Mouse (Mus musculus) hindbrain, embryonic 14.5 days (tissue): Measurements from ENCODE around the gene Rfc4. TPM values are rescaled to one million over a fixed set of nuclear protein-coding genes. Genes with fewer than 3 reads are reported as not detected.

Source experiments
- ATAC-seq: fragments of 200-750 bp; cut with Nextera tagmentation; 2 replicates; pipeline ENCODE4 v1.8.0; 2017; ENCODE audit warnings: moderate number of reproducible peaks, mild to moderate bottlenecking, moderate TSS enrichment, moderate library complexity; ENCODE audit not compliant: low FRiP score
- DNase-seq: peaks from one replicate; pipeline ENCODE4 v3.0.0-alpha.2; 2015; ENCODE audit warnings: low spot score
- H3K27ac ChIP-seq: fragments of 300-500 bp; sonication (generic); 2 replicates; pipeline ENCODE4 v1.5.1; 2014; ENCODE audit warnings: mild to moderate bottlenecking, moderate library complexity
- H3K27me3 ChIP-seq: fragments of 300-500 bp; sonication (generic); 2 replicates; pipeline ENCODE4 v1.6.1; 2014; ENCODE audit warnings: mild to moderate bottlenecking, low read length, mixed read lengths; ENCODE audit not compliant: control insufficient read depth, insufficient read depth
- H3K36me3 ChIP-seq: fragments of 300-500 bp; sonication (generic); replicated peaks from 2 replicates; pipeline ENCODE4 v1.6.1; 2014; ENCODE audit not compliant: control insufficient read depth, insufficient read depth
- H3K4me1 ChIP-seq: fragments of 300-500 bp; sonication (generic); replicated peaks from 2 replicates; pipeline ENCODE4 v1.6.1; 2014; ENCODE audit warnings: antibody characterized with exemption, low read length, mixed read lengths; ENCODE audit not compliant: control insufficient read depth, insufficient read depth
- H3K4me2 ChIP-seq: fragments of 300-500 bp; sonication (generic); replicated peaks from 2 replicates; pipeline ENCODE4 v1.6.1; 2014; ENCODE audit warnings: mild to moderate bottlenecking, moderate library complexity
- H3K4me3 ChIP-seq: fragments of 300-500 bp; sonication (generic); replicated peaks from 2 replicates; pipeline ENCODE4 v1.5.1; 2014; ENCODE audit warnings: mild to moderate bottlenecking, low read length
- H3K9ac ChIP-seq: fragments of 300-500 bp; sonication (generic); 2 replicates; pipeline ENCODE4 v1.6.1; 2014
- H3K9me3 ChIP-seq: fragments of 300-500 bp; sonication (generic); 2 replicates; pipeline ENCODE4 v1.6.1; 2016; ENCODE audit warnings: low read length; ENCODE audit not compliant: control insufficient read depth
- WGBS: fragments of 180-500 bp; shearing (Covaris S2); extraction: QIAGEN DNeasy Blood & Tissue Kit; methylation state at CpG from one replicate; pipeline ENCODE4 v1.1.7; 2014; 5-methylcytosine and 5-hydroxymethylcytosine counted together
- polyA plus RNA-seq: library from polyadenylated mRNA; unstranded; fragments of >200 nt; fragmentation: Nextera tagmentation; extraction: Ambion mirVana; gene quantifications from 2 replicates; pipeline ENCODE4 v1.2.1, GENCODE M21; 2014

Gene Rfc4
- polyA plus RNA-seq, 1 experiment from 2014 or later, result 43.1 TPM

DNA sequence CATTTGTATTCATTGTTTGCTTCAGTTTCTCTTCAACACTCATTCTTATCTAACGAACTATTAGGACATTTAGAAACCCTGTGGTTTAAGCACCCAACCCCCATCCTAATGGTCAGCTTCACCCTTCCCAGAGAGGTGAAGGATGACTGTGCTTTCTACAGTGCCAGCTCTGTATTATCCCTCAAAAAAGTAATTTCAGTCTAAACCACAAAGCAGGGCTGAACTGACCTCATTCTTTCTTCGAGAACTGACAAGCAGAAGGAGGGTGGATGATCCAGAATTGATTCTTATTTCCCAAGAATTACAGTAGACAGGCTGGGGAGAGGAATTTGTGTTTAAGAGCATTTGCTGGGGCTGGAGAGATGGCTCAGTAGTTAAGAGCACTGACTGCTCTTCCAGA, 32.2 kb upstream of the Rfc4 start:
- 84% methylated on average over 2 of the region's 2 CpGs for WGBS
- Histone ChIP-seq H3K4me3 (no peak overlapping the region), H3K9ac (no peak overlapping the region), H3K4me2 (no peak overlapping the region), H3K27me3 (no peaks in the 10 kb centered on the region), H3K27ac (no peak overlapping the region), H3K4me1 (no peaks in the 10 kb centered on the region), H3K36me3 (no peaks in the 10 kb centered on the region), H3K9me3 (no peaks in the 10 kb centered on the region)
- DNase-seq (no peak), ATAC-seq (no peak)

DNA sequence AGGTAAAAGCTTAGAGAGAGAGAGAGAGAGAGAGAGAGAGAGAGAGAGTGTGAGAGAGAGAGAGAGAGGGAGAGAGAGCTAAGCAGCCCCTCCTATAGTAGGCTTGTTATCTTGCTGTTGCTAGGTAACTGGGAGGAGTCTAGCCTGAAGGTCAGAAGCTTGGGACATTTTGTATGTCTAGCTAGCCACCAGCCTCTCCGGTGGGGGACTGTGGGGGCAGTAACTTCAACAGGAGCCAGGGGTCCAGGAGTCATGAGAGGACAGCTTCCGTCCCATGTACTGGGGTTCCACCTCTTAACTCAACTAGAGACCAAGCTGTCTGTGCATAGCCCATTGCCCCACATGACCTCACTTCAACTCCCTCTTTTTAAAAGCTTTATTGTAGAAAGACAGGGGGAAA, 31.4 kb upstream of the Rfc4 start:
- 63% methylated on average over 2 of the region's 2 CpGs for WGBS
- Histone ChIP-seq H3K9ac (no peak overlapping the region), H3K9me3 (no peaks in the 10 kb centered on the region), H3K27ac (no peak overlapping the region), H3K4me3 (no peak overlapping the region), H3K4me1 (no peaks in the 10 kb centered on the region), H3K4me2 (no peak overlapping the region), H3K36me3 (no peaks in the 10 kb centered on the region), H3K27me3 (no peaks in the 10 kb centered on the region)
- DNase-seq (no peak), ATAC-seq (no peak)

DNA sequence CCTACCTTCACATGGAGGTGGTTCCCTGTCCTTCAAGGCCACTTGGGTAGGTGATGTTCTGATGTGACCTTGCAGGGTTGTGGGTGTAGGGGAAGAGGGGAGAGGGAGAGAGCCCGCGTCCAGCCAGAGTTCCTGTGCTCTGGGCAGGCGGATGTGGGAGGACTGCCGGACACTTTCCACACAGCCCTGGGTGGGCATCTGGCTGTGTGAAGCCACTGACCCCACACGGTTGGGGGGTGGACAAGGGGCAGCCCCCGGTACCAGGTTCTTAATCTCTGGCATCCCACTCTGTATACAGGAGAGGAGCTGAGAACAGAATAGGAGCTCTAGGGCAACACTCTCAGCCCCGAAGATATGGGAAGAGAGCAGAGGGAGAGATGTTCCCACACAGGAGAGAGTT, 30.8 kb upstream of the Rfc4 start:
- WGBS, result 90% methylated on average over 7 of the region's 7 CpGs

DNA sequence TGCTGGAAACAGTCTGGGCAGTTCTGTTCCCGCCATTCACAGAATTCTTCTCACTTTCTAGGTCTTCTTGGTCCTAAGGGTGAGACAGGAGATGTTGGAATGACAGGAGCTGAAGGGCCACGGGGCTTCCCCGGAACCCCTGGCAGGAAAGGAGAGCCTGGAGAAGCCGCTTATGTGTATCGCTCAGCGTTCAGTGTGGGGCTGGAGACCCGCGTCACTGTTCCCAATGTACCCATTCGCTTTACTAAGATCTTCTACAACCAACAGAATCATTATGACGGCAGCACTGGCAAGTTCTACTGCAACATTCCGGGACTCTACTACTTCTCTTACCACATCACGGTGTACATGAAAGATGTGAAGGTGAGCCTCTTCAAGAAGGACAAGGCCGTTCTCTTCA, 29.5 kb upstream of the Rfc4 start:
- 95% methylated on average over 13 of the region's 13 CpGs for WGBS
- H3K27me3 ChIP-seq, result no peaks in the 10 kb centered on the region
- H3K9me3 ChIP-seq, result no peaks in the 10 kb centered on the region
- no peaks in the 10 kb centered on the region for H3K4me1 ChIP-seq
- H3K9ac ChIP-seq, result no peak overlapping the region
- H3K4me2 ChIP-seq, result no peak overlapping the region
- no peak overlapping the region for H3K4me3 ChIP-seq
- DNase-seq (no peak), ATAC-seq (no peak)
- no peak overlapping the region for H3K27ac ChIP-seq
- no peaks in the 10 kb centered on the region for H3K36me3 ChIP-seq

More for the DNA sequence above, 30.8 kb upstream of the Rfc4 start:
- Histone ChIP-seq H3K9ac (no peak overlapping the region), H3K4me2 (no peak overlapping the region), H3K9me3 (no peaks in the 10 kb centered on the region), H3K27me3 (no peaks in the 10 kb centered on the region), H3K4me3 (no peak overlapping the region), H3K4me1 (no peaks in the 10 kb centered on the region), H3K36me3 (no peaks in the 10 kb centered on the region), H3K27ac (no peak overlapping the region)
- no peak for ATAC-seq
- DNase-seq, result no peak

DNA sequence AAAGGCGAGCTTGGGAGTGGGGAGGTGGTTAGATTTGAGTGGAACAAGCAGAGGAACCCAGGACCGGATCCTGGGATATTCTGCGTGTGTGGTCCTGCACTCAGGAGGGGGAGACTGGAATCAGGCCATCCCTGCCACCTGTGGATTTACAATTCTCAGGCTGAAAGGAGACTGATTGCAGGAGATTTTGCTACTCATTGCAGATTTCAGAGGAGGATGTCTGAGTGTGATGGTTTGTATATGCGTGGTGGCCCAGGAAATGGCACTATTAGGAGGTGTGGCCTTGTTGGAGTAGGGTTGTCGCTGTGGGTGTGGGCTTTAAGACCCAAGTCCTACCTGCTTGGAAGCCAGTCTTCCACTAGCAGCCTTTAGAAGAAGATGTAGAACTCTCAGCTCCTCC, 26.7 kb upstream of the Rfc4 start:
- 87% methylated on average over 5 of the region's 5 CpGs for WGBS
- no peak overlapping the region for H3K27ac ChIP-seq
- ATAC-seq, result no peak

DNA sequence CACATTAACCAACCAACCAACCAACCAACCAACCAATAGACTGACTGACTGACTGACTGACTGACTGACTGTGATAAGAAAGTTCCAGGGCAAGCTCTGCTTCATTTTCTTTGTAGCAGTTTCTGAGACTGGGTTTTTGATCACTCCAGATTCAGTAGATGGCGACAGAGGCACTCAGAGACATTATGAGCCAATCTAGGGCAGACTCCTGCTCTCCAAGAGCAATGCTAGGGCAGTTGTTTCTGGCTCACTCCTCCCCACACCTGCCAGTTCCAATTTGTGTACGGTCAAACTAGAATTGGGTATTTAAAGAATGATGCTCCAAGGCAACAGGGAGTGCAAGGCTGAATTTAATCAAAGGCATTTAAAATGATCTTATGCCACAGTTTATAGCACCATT, 23.9 kb upstream of the Rfc4 start:
- ATAC-seq (no peak), DNase-seq (peak; percentile 48)
- 35% methylated on average over 2 of the region's 2 CpGs for WGBS
- Histone ChIP-seq H3K9me3 (no peaks in the 10 kb centered on the region), H3K4me3 (no peak overlapping the region), H3K36me3 (no peaks in the 10 kb centered on the region), H3K27me3 (no peaks in the 10 kb centered on the region), H3K4me2 (no peak overlapping the region), H3K27ac (no peak overlapping the region), H3K9ac (no peak overlapping the region), H3K4me1 (no peaks in the 10 kb centered on the region)

More for the DNA sequence above, 26.7 kb upstream of the Rfc4 start:
- Histone ChIP-seq H3K36me3 (no peaks in the 10 kb centered on the region), H3K27me3 (no peaks in the 10 kb centered on the region), H3K9ac (no peak overlapping the region), H3K4me1 (no peaks in the 10 kb centered on the region), H3K4me2 (no peak overlapping the region), H3K4me3 (no peak overlapping the region), H3K9me3 (no peaks in the 10 kb centered on the region)
- no peak for DNase-seq

DNA sequence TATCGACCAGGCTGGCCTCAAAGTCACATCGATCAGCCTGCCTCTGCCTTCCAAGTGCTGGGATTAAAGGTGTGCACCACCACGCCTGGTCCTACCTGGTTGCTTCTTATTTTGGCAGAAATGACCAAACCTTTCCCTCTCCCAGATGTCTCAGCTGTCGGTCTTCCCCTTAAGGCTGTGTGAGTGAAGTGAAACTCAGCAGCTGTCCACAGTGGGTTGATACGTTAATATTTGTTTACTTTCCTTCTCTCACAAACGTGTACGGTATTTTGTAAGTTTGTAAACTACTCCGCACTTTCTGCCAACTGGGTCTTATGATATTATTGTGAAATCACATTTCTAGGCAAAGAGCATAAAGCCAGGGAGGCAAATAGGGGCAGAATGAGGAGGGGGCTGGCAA, 21.9 kb upstream of the Rfc4 start:
- Histone ChIP-seq H3K4me1 (no peaks in the 10 kb centered on the region), H3K27me3 (no peaks in the 10 kb centered on the region), H3K27ac (no peak overlapping the region), H3K36me3 (no peaks in the 10 kb centered on the region), H3K4me2 (no peak overlapping the region), H3K9me3 (no peaks in the 10 kb centered on the region), H3K4me3 (no peak overlapping the region), H3K9ac (no peak overlapping the region)
- ATAC-seq, result no peak
- no peak for DNase-seq
- WGBS, result 87% methylated on average over 8 of the region's 8 CpGs

DNA sequence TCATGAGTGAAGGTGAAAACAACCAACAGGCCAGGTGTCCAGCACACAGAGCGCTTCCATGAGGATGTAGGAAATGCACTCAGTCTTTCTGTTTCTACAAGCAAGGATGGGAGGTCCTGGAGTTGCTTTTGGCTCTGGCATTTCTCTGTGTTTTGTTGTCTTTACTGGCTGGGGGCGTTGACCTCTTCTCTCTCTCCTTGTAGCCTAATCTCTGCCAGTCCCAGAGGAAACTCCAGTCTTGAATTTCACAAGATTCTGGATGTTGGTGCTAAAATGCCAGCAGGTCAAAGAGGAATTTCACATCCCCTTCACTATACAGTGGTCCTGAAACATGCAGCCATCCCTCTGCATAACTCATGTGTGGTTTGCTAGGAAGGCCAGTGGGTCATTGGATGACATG, 21.4 kb upstream of the Rfc4 start:
- no peaks in the 10 kb centered on the region for H3K9me3 ChIP-seq
- ATAC-seq, result no peak
- no peak overlapping the region for H3K4me3 ChIP-seq
- no peak overlapping the region for H3K4me2 ChIP-seq
- H3K27me3 ChIP-seq, result no peaks in the 10 kb centered on the region
- WGBS, result 83% methylated on average over 2 of the region's 2 CpGs
- no peak overlapping the region for H3K27ac ChIP-seq
- no peak overlapping the region for H3K9ac ChIP-seq
- no peaks in the 10 kb centered on the region for H3K4me1 ChIP-seq
- DNase-seq, result no peak
- H3K36me3 ChIP-seq, result no peaks in the 10 kb centered on the region

DNA sequence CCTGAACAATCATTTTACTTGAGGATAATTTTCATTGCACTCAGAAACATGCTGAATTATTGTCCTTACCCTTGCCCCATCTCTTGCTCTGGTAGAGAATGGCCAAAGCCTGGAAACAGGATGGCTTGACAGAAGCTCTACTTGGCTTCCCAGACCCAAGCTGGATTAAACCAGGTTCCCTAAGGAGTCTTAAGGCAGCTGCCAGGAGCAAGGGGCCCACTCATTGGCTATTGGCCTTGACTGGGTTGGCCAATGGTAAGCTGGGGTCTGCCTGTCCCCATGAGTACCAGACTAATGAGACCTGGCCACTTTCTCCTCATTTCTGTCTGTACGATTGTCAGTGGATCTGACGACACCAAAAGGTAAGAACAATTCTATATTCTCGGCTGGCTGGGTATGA, 18.7 kb upstream of the Rfc4 start, which contains the start of gene Adipoq:
TSS of gene Adipoq (plus strand) at position 257 of the 400 bp plus-strand sequence.
- H3K9ac ChIP-seq, result no peak within 1 kb of the TSS
- H3K4me1 ChIP-seq, result no peaks in the 10 kb centered on the region
- no peak within 1 kb of the TSS for H3K4me2 ChIP-seq
- H3K27ac ChIP-seq, result no peak within 1 kb of the TSS
- no peak within 1 kb of the TSS for H3K4me3 ChIP-seq
- ATAC-seq (no peak), DNase-seq (no peak)
- H3K9me3 ChIP-seq, result no peaks in the 10 kb centered on the region
- WGBS, result 90% methylated on average over 3 of the region's 3 CpGs
- H3K36me3 ChIP-seq, result no peaks in the 10 kb centered on the region
- no peaks in the 10 kb centered on the region for H3K27me3 ChIP-seq

DNA sequence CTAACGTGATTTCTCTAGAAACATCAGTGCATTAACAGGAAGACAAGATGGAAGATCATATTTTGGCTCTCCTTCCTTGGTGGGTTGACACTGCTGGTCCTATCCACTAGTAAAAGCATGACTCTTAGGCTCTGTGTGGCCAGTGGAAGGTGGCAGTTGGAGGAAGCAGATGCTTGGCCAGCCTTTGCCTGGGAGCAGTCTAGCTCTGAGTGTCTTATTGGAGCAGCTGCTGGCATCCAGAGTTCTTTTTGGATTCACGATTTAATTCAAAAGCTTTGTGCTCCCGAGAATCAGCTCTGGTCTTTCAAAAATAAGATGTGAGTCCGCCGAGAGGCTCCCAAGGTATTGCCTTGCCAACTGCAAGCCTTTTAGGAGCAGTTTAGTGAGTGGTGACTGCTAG, 17.7 kb upstream of the Rfc4 start:
- H3K4me2 ChIP-seq, result no peak overlapping the region
- no peaks in the 10 kb centered on the region for H3K27me3 ChIP-seq
- 77% methylated on average over 5 of the region's 5 CpGs for WGBS
- H3K4me3 ChIP-seq, result no peak overlapping the region
- ATAC-seq (no peak), DNase-seq (no peak)
- H3K9me3 ChIP-seq, result no peaks in the 10 kb centered on the region
- no peak overlapping the region for H3K9ac ChIP-seq
- no peaks in the 10 kb centered on the region for H3K4me1 ChIP-seq
- H3K27ac ChIP-seq, result no peak overlapping the region
- H3K36me3 ChIP-seq, result no peaks in the 10 kb centered on the region
